Mouse (Mus musculus): ENCODE measurements around the gene Mtif2.
A peak's percentile ranks its signal among the peaks of the same experiment; 100 is the strongest.

The Mtif2 gene

GRCm38 (mm10) chr11:29560452-29560851 lies 34.2 kb downstream of the Mtif2 start:
- no peak for DNase-seq (ENCODE audit: low spot score)

- DNase-seq (ENCODE audit: low spot score) = no peak
Measured at GRCm38 (mm10) chr11:29560990-29561389, 34.8 kb downstream of the Mtif2 start.

- no peak for DNase-seq (ENCODE audit: low spot score)
Measured at GRCm38 (mm10) chr11:29563406-29563805, 37.2 kb downstream of the Mtif2 start.

GRCm38 (mm10) chr11:29571536-29571935 lies 45.3 kb downstream of the Mtif2 start:
- DNase-seq (ENCODE audit: low spot score) = no peak

GRCm38 (mm10) chr11:29572656-29573055 lies 46.4 kb downstream of the Mtif2 start:
- no peak for DNase-seq (ENCODE audit: low spot score)

- peak; percentile 32 for DNase-seq (ENCODE audit: low spot score)
Measured at GRCm38 (mm10) chr11:29579610-29580009, 53.4 kb downstream of the Mtif2 start.
